Mouse (Mus musculus): ENCODE measurements around the gene Sema6d. TPM values are rescaled to one million over a fixed set of nuclear protein-coding genes. Genes with fewer than 3 reads are reported as not detected.

Sema6d gene
- polyA plus RNA-seq, 2 experiments: 2.2 to 3.2 TPM

DNA sequence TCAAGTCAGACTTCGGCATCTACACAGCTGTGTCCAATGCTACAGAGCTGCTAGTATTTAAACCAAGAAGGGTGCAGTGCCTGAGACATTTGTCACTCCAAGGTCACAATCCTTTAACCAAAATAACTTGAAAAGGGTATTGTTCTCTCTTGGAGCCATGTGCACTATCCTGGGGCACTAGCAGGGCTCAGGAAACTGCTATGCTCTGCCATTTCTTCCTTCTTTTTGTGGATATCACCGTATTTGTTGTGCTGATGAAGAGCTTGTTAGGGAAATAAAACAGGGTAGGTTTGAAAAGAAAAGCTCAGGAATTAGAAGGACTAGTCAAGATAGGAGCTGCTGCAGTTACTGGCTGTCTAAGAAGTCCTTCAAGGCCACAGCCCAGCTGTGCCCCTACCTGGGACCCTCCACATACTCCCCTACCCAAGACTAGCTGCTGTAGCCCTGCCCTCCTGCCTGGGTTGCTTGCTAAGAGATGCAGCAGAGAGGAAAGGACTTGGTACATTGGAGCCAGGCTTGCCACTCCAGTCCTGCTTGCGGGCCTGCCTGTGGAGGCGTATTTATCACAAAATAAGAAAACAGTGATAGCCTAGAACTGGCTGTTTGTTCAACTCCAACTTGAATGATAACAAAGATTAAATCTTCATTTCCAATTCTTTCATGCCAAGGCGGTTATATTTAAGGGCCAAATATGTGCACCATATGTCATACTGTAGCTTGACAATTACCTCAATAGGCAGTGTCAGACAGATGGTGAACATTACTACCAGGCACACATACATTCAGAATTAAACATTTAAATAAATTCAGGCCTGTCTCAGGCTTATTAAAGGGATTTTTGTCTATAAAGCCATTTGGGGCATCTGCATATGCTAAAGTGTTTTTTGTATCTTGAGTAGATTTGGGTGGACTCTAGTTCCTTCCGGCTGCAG, 315.1 kb downstream of the Sema6d start:
- Histone ChIP-seq H3K27ac (no peak overlapping the region), H3K4me1 (replicated peaks; ENCODE audit: control insufficient read depth in 2 of 2, insufficient read depth in 2 of 2, low read length in 1 of 2) (no peaks in the 10 kb centered on the region), H3K36me3 (replicated peaks; ENCODE audit: control insufficient read depth, insufficient read depth, low read depth) (no peaks in the 10 kb centered on the region), H3K27me3 (ENCODE audit: control insufficient read depth, insufficient read depth, low read length) (no peaks in the 10 kb centered on the region), H3K4me2 (ENCODE audit: low read depth) (no peak overlapping the region), H3K4me3 (ENCODE audit: insufficient read depth in 1 of 2, low read depth in 2 of 2, low read length in 2 of 2) (no peak overlapping the region), H3K9me3 (ENCODE audit: control insufficient read depth, low read length) (no peaks in the 10 kb centered on the region), H3K9ac (replicated peaks) (no peak overlapping the region)
- ATAC-seq (ENCODE audit: insufficient read depth) (no peak), DNase-seq (ENCODE audit: low read depth in 3 of 3, low spot score in 3 of 3) (no peak)
- 63% methylated on average over 6 of the region's 6 CpGs for WGBS (ENCODE audit: insufficient replicate concordance)
- TF ChIP-seq EP300 (IDR thresholded peaks at IDR 0.05; ENCODE audit: low read depth): no peak
- TF ChIP-seq CTCF (IDR thresholded peaks at IDR 0.05; ENCODE audit: low read depth): no peak

DNA sequence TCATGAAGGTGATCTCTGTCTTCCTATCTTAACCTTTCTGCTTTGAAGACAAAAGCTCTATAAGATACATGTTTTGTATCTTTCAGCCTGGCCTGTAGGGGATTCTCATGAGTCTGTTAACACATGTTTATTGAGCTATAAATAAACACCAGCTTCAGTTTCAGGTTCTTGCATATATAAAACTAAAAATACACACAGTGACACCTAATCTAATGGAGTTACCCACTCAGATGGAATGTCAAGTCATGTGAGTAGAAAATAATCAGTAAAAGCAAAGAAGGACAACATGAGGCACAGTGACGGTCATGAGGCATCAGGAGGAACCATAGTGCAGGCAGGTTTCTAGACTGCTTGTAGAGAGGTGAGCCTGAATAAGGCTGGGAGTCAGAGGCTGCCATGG, 319.2 kb downstream of the Sema6d start:
- WGBS (ENCODE audit: insufficient replicate concordance): 61% methylated on average over 1 of the region's 1 CpGs
- no peak overlapping the region for H3K9ac ChIP-seq (replicated peaks)
- no peak for TF ChIP-seq EP300 (IDR thresholded peaks at IDR 0.05; ENCODE audit: low read depth)
- TF ChIP-seq CTCF (IDR thresholded peaks at IDR 0.05; ENCODE audit: low read depth): no peak

DNA sequence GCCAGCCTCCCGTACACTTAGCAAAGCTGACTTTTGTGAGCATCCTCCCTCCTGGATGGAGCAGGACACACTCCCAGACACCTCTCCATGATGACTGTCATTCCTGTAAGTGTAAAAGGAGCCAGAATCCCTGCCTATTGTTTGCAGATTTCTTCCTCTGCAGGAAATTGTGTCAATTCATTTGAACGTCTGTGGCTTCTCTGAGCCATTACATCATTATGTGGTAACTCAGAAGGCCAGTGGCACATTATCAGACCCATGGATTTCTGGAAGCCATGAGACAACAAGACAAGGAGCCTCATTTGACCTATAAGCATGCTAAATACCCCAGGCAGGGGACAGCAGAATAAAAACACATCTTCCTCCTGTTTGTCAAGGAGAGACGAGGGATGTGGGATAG, 327.0 kb downstream of the Sema6d start:
- Histone ChIP-seq H3K4me3 (ENCODE audit: insufficient read depth in 1 of 2, low read depth in 2 of 2, low read length in 2 of 2) (no peak overlapping the region), H3K4me1 (replicated peaks; ENCODE audit: control insufficient read depth in 2 of 2, insufficient read depth in 2 of 2, low read length in 1 of 2) (no peaks in the 10 kb centered on the region), H3K9me3 (ENCODE audit: control insufficient read depth, low read length) (no peaks in the 10 kb centered on the region), H3K27me3 (ENCODE audit: control insufficient read depth, insufficient read depth, low read length) (no peaks in the 10 kb centered on the region), H3K4me2 (ENCODE audit: low read depth) (no peak overlapping the region), H3K9ac (replicated peaks) (no peak overlapping the region), H3K36me3 (replicated peaks; ENCODE audit: control insufficient read depth, insufficient read depth, low read depth) (no peaks in the 10 kb centered on the region), H3K27ac (no peak overlapping the region)
- WGBS (ENCODE audit: insufficient replicate concordance): 47% methylated on average over 3 of the region's 3 CpGs
- TF ChIP-seq EP300 (IDR thresholded peaks at IDR 0.05; ENCODE audit: low read depth) (no peak), CTCF (IDR thresholded peaks at IDR 0.05; ENCODE audit: low read depth) (no peak)
- no peak for ATAC-seq (ENCODE audit: insufficient read depth)
- DNase-seq (ENCODE audit: low read depth in 3 of 3, low spot score in 3 of 3): no peak

More for the DNA sequence above, 319.2 kb downstream of the Sema6d start:
- no peak overlapping the region for H3K4me3 ChIP-seq (ENCODE audit: insufficient read depth in 1 of 2, low read depth in 2 of 2, low read length in 2 of 2)
- no peaks in the 10 kb centered on the region for H3K27me3 ChIP-seq (ENCODE audit: control insufficient read depth, insufficient read depth, low read length)
- H3K27ac ChIP-seq: no peak overlapping the region
- no peaks in the 10 kb centered on the region for H3K9me3 ChIP-seq (ENCODE audit: control insufficient read depth, low read length)
- DNase-seq (ENCODE audit: low read depth in 3 of 3, low spot score in 3 of 3) (no peak), ATAC-seq (ENCODE audit: insufficient read depth) (no peak)
- H3K36me3 ChIP-seq (replicated peaks; ENCODE audit: control insufficient read depth, insufficient read depth, low read depth): no peaks in the 10 kb centered on the region
- H3K4me2 ChIP-seq (ENCODE audit: low read depth): no peak overlapping the region
- no peaks in the 10 kb centered on the region for H3K4me1 ChIP-seq (replicated peaks; ENCODE audit: control insufficient read depth in 2 of 2, insufficient read depth in 2 of 2, low read length in 1 of 2)

DNA sequence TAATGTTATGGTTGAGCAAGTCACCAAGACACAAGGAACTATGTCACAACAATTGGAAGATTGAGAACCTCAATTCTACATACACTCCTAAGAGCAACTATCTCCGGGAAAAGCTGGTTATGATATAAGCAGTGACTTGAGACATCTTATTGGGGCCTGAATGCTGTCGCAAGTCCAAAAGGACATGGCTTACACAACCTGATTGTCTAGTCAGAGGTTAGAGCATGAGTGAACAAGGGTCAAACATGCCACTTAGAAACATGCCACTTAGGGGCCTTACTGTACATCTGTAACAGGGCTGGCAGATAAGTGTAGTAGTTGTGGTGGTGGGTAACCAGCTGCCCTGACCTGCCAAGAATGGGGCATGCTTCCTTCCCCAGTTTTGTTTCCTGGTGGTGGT, 328.6 kb downstream of the Sema6d start:
- TF ChIP-seq EP300 (IDR thresholded peaks at IDR 0.05; ENCODE audit: low read depth) (no peak), CTCF (IDR thresholded peaks at IDR 0.05; ENCODE audit: low read depth) (no peak)
- WGBS (ENCODE audit: insufficient replicate concordance): 63% methylated on average over 2 of the region's 2 CpGs
- DNase-seq (ENCODE audit: low read depth in 3 of 3, low spot score in 3 of 3): no peak
- ATAC-seq (ENCODE audit: insufficient read depth): no peak
- no peak overlapping the region for H3K27ac ChIP-seq
- no peaks in the 10 kb centered on the region for H3K9me3 ChIP-seq (ENCODE audit: control insufficient read depth, low read length)
- no peaks in the 10 kb centered on the region for H3K4me1 ChIP-seq (replicated peaks; ENCODE audit: control insufficient read depth in 2 of 2, insufficient read depth in 2 of 2, low read length in 1 of 2)
- no peak overlapping the region for H3K4me3 ChIP-seq (ENCODE audit: insufficient read depth in 1 of 2, low read depth in 2 of 2, low read length in 2 of 2)
- H3K4me2 ChIP-seq (ENCODE audit: low read depth): no peak overlapping the region
- no peaks in the 10 kb centered on the region for H3K27me3 ChIP-seq (ENCODE audit: control insufficient read depth, insufficient read depth, low read length)
- no peaks in the 10 kb centered on the region for H3K36me3 ChIP-seq (replicated peaks; ENCODE audit: control insufficient read depth, insufficient read depth, low read depth)
- H3K9ac ChIP-seq (replicated peaks): no peak overlapping the region

DNA sequence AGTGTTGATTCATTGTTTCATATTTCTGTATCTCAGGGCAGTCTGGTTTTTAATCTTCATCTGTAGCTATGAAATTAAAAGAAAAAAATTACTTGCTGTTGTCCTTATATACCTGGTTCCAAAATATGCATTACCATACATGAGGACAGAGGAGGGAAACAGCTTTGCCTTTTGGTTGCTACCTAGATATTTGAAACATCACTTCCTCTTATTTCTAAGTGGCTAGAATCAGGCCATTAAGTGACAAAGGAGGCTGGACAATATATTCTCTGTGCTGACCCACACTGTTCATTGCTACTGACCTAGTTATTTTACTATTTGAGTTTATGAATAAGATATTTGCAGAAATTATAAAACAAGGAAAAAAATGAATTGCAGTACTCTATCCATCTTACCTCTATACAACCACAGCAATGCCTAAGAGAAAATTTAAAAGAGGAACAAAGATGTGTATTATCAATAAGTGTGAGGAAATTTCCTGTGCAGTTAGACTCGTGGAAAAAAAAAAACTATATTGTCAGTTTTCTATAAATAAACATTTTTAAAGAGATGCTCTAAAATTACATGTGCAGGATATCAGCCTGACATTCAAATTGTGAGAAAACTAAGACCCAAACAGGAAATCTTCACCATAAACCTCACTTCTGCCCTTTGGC, 330.5 kb downstream of the Sema6d start:
- no peak for TF ChIP-seq EP300 (IDR thresholded peaks at IDR 0.05; ENCODE audit: low read depth)
- no peak for TF ChIP-seq CTCF (IDR thresholded peaks at IDR 0.05; ENCODE audit: low read depth)
- Histone ChIP-seq H3K9ac (replicated peaks) (no peak overlapping the region), H3K4me1 (replicated peaks; ENCODE audit: control insufficient read depth in 2 of 2, insufficient read depth in 2 of 2, low read length in 1 of 2) (no peaks in the 10 kb centered on the region), H3K36me3 (replicated peaks; ENCODE audit: control insufficient read depth, insufficient read depth, low read depth) (no peaks in the 10 kb centered on the region), H3K27ac (no peak overlapping the region), H3K4me3 (ENCODE audit: insufficient read depth in 1 of 2, low read depth in 2 of 2, low read length in 2 of 2) (no peak overlapping the region), H3K9me3 (ENCODE audit: control insufficient read depth, low read length) (no peaks in the 10 kb centered on the region), H3K4me2 (ENCODE audit: low read depth) (no peak overlapping the region), H3K27me3 (ENCODE audit: control insufficient read depth, insufficient read depth, low read length) (no peaks in the 10 kb centered on the region)
- no peak for DNase-seq (ENCODE audit: low read depth in 3 of 3, low spot score in 3 of 3)
- 8% methylated on average over 1 of the region's 1 CpGs for WGBS (ENCODE audit: insufficient replicate concordance)
- no peak for ATAC-seq (ENCODE audit: insufficient read depth)
